Mouse (Mus musculus): ENCODE measurements around the gene Dtymk. TPM values are rescaled to one million over a fixed set of nuclear protein-coding genes. Genes with fewer than 3 reads are reported as not detected.

The Dtymk gene
- polyA plus RNA-seq, 1 experiment from 2014 or later: 11.9 TPM

- Histone ChIP-seq H3K36me3 (ENCODE audit: inconsistent target) (peaks cover 15% of the 10 kb centered on the region), H3K79me2 (ENCODE audit: inconsistent target) (no peaks in the 10 kb centered on the region), H3K27ac (no peak overlapping the region), H3K4me3 (ENCODE audit: inconsistent target) (no peak overlapping the region)
- WGBS (ENCODE audit: missing documents): 51% methylated on average over 3 of the region's 3 CpGs
These were observed 22.2 kb upstream of the Dtymk start for GRCm38 (mm10) chr1:93823796-93824495.

GRCm38 (mm10) chr1:93818722-93819121 lies 17.0 kb upstream of the Dtymk start:
- no peaks in the 10 kb centered on the region for H3K79me2 ChIP-seq (ENCODE audit: inconsistent target)
- no peak overlapping the region for H3K4me3 ChIP-seq (ENCODE audit: inconsistent target)
- H3K27ac ChIP-seq: no peak overlapping the region
- 93% methylated on average over 7 of the region's 7 CpGs for WGBS (ENCODE audit: missing documents)
- H3K36me3 ChIP-seq (ENCODE audit: inconsistent target): peaks cover 52% of the 10 kb centered on the region

GRCm38 (mm10) chr1:93817823-93818532 lies 16.2 kb upstream of the Dtymk start:
- Histone ChIP-seq H3K36me3 (ENCODE audit: inconsistent target) (peaks cover 60% of the 10 kb centered on the region), H3K4me3 (ENCODE audit: inconsistent target) (no peak overlapping the region), H3K27ac (no peak overlapping the region), H3K79me2 (ENCODE audit: inconsistent target) (no peaks in the 10 kb centered on the region)
- WGBS (ENCODE audit: missing documents): 51% methylated on average over 8 of the region's 8 CpGs

- peaks cover 85% of the 10 kb centered on the region for H3K36me3 ChIP-seq (ENCODE audit: inconsistent target)
- H3K79me2 ChIP-seq (ENCODE audit: inconsistent target): peaks cover 5% of the 10 kb centered on the region; the same call in 1 of the 2 replicates
- H3K4me3 ChIP-seq (ENCODE audit: inconsistent target): no peak overlapping the region
- WGBS (ENCODE audit: missing documents): 94% methylated on average over 8 of the region's 8 CpGs
- no peak overlapping the region for H3K27ac ChIP-seq
These were observed 9.8 kb upstream of the Dtymk start for GRCm38 (mm10) chr1:93811495-93812039.

- Histone ChIP-seq H3K4me3 (ENCODE audit: inconsistent target) (no peak overlapping the region), H3K79me2 (ENCODE audit: inconsistent target) (peaks cover 21% of the 10 kb centered on the region), H3K27ac (no peak overlapping the region), H3K36me3 (ENCODE audit: inconsistent target) (peaks cover 71% of the 10 kb centered on the region)
- WGBS (ENCODE audit: missing documents): 94% methylated on average over 3 of the region's 3 CpGs
These were observed 8.3 kb upstream of the Dtymk start for GRCm38 (mm10) chr1:93810011-93810410.

- Histone ChIP-seq H3K4me3 (ENCODE audit: inconsistent target) (no peak overlapping the region), H3K79me2 (ENCODE audit: inconsistent target) (peaks cover 29% of the 10 kb centered on the region), H3K36me3 (ENCODE audit: inconsistent target) (peaks cover 60% of the 10 kb centered on the region), H3K27ac (no peak overlapping the region)
- WGBS (ENCODE audit: missing documents): 96% methylated on average over 4 of the region's 4 CpGs
These were observed 7.1 kb upstream of the Dtymk start for GRCm38 (mm10) chr1:93808871-93809270.

- 64% methylated on average over 5 of the region's 5 CpGs for WGBS (ENCODE audit: missing documents)
- Histone ChIP-seq H3K27ac (no peak overlapping the region), H3K4me3 (ENCODE audit: inconsistent target) (no peak overlapping the region), H3K36me3 (ENCODE audit: inconsistent target) (peaks cover 26% of the 10 kb centered on the region; the same call in 1 of the 2 replicates), H3K79me2 (ENCODE audit: inconsistent target) (peaks cover 40% of the 10 kb centered on the region)
These were observed 3.7 kb upstream of the Dtymk start for GRCm38 (mm10) chr1:93805221-93805951.

GRCm38 (mm10) chr1:93804818-93805217 lies 3.1 kb upstream of the Dtymk start:
- 79% methylated on average over 4 of the region's 4 CpGs for WGBS (ENCODE audit: missing documents)
- Histone ChIP-seq H3K27ac (no peak overlapping the region), H3K79me2 (ENCODE audit: inconsistent target) (peaks cover 45% of the 10 kb centered on the region), H3K4me3 (ENCODE audit: inconsistent target) (peak overlapping the region; percentile 59), H3K36me3 (ENCODE audit: inconsistent target) (peaks cover 25% of the 10 kb centered on the region; the same call in 1 of the 2 replicates)

- peak within 1 kb of the TSS; percentile 59 for H3K4me3 ChIP-seq (ENCODE audit: inconsistent target)
- H3K36me3 ChIP-seq (ENCODE audit: inconsistent target): peaks cover 21% of the 10 kb centered on the region; the same call in 1 of the 2 replicates
- H3K27ac ChIP-seq: peak within 1 kb of the TSS; percentile 88
- H3K79me2 ChIP-seq (ENCODE audit: inconsistent target): peaks cover 45% of the 10 kb centered on the region
- 2% methylated on average over 69 of the region's 94 CpGs for WGBS (ENCODE audit: missing documents)
These were observed 2.1 kb upstream of the Dtymk start, which contains the start of gene Ing5 for GRCm38 (mm10) chr1:93803556-93804507. Gene Ing5, plus strand, starts transcription at chr1:93803965.

GRCm38 (mm10) chr1:93802771-93803170 lies 1.0 kb upstream of the Dtymk start:
- H3K27ac ChIP-seq: peak overlapping the region; percentile 88
- H3K36me3 ChIP-seq (ENCODE audit: inconsistent target): peaks cover 10% of the 10 kb centered on the region; the same call in 1 of the 2 replicates
- peaks cover 45% of the 10 kb centered on the region for H3K79me2 ChIP-seq (ENCODE audit: inconsistent target)
- 87% methylated on average over 5 of the region's 5 CpGs for WGBS (ENCODE audit: missing documents)
- peak overlapping the region; percentile 58 for H3K4me3 ChIP-seq (ENCODE audit: inconsistent target)

GRCm38 (mm10) chr1:93800670-93801503 lies 847 bp downstream of the Dtymk start:
- peaks cover 33% of the 10 kb centered on the region for H3K79me2 ChIP-seq (ENCODE audit: inconsistent target)
- 68% methylated on average over 21 of the region's 21 CpGs for WGBS (ENCODE audit: missing documents)
- peak overlapping the region; percentile 31; the same call in 1 of the 2 replicates for H3K27ac ChIP-seq
- no peaks in the 10 kb centered on the region; the same call in 1 of the 2 replicates for H3K36me3 ChIP-seq (ENCODE audit: inconsistent target)
- peak overlapping the region; percentile 58 for H3K4me3 ChIP-seq (ENCODE audit: inconsistent target)

- WGBS (ENCODE audit: missing documents): 94% methylated on average over 7 of the region's 8 CpGs
- peaks cover 27% of the 10 kb centered on the region; the same call in 1 of the 2 replicates for H3K36me3 ChIP-seq (ENCODE audit: inconsistent target)
- no peak overlapping the region for H3K4me3 ChIP-seq (ENCODE audit: inconsistent target)
- no peak overlapping the region for H3K27ac ChIP-seq
- peaks cover 10% of the 10 kb centered on the region for H3K79me2 ChIP-seq (ENCODE audit: inconsistent target)
These were observed 5.8 kb downstream of the Dtymk start for GRCm38 (mm10) chr1:93795886-93796285.

GRCm38 (mm10) chr1:93794526-93794925 lies 7.2 kb downstream of the Dtymk start:
- Histone ChIP-seq H3K36me3 (ENCODE audit: inconsistent target) (peaks cover 28% of the 10 kb centered on the region; the same call in 1 of the 2 replicates), H3K4me3 (ENCODE audit: inconsistent target) (no peak overlapping the region), H3K27ac (no peak overlapping the region), H3K79me2 (ENCODE audit: inconsistent target) (no peaks in the 10 kb centered on the region; the same call in 1 of the 2 replicates)
- WGBS (ENCODE audit: missing documents): 91% methylated on average over 8 of the region's 8 CpGs

Measured in macrophage (primary cell).